ENCODE assay signal across 8 mouse cellular contexts in genomic region chr7:140078711-140079110, GRCm38 (mm10). TPM values are rescaled to one million over a fixed set of nuclear protein-coding genes. Genes with fewer than 3 reads are reported as not detected.
DNase-seq lines count a peak whose midpoint lies in the region; TF ChIP-seq lines count a peak whose summit lies in the region.
"Had no signal": no experiment of that assay in that cellular context is flagged by ENCODE, and none has a peak within 500 bp of the region (broad histone marks: within the 10 kb centered on the region; RNA-seq: fewer than 3 reads in every experiment).

No protein-coding gene starts in this region.

- no peak overlapping the region for H3K4me3 ChIP-seq in lung, adult 2 months (replicated peaks; ENCODE audit: extremely low read depth, low read depth, low read length)
- H3K4me3 ChIP-seq: heart, embryonic 13.5 days had no signal

- peak; percentile 62 for DNase-seq in ovary, postnatal 36 days (ENCODE audit: low spot score)
- DNase-seq in ovary, adult 18-20 months (ENCODE audit: low spot score), result no peak
- peak; percentile 86 for DNase-seq in ZHBTc4 (ENCODE audit: low read depth, low spot score)
- DNase-seq in cerebellum, postnatal 4 days (ENCODE audit: low spot score in 2 of 2), result peak; percentile 54 to 70
- DNase-seq in induced T-regulatory cell, adult 2 months (ENCODE audit: low read depth), result peak; percentile 86
- peak; percentile 52 for DNase-seq in lung, adult 2 months
- peak; percentile 87 for DNase-seq in retina, postnatal 1 day

- no peak for TF ChIP-seq POLR2A in lung, adult 2 months (IDR thresholded peaks at IDR 0.05; ENCODE audit: borderline replicate concordance, extremely low read depth, low read depth, low read length)

- no peaks in the 10 kb centered on the region for H3K4me1 ChIP-seq in lung, adult 2 months (ENCODE audit: control insufficient read depth, insufficient read depth, low read length)

- 6% methylated on average over 5 of the region's 5 CpGs for WGBS in lung, adult 2 months

- TF ChIP-seq CTCF in lung, adult 2 months (IDR thresholded peaks at IDR 0.05; ENCODE audit: insufficient read depth, low read length), result peak; percentile 83

RNA-seq across cellular contexts. Expression of gene Caly, which starts 3.6 kb away (rescaled TPM):
- 0.20 and 0.27 TPM in 2 replicates for polyA plus RNA-seq in lung, adult 2 months (2012; rRNA removed)

RNA-seq across cellular contexts. Expression of gene Prap1, which starts 14.5 kb away (rescaled TPM):
- not detected in 2 replicates for polyA plus RNA-seq in lung, adult 2 months (2012; rRNA removed)

RNA-seq across cellular contexts. Expression of gene Fuom, which starts 23.5 kb away (rescaled TPM):
- polyA plus RNA-seq in lung, adult 2 months (2012; rRNA removed), result 20.4 and 27.3 TPM in 2 replicates

RNA-seq across cellular contexts. Expression of gene Msx3, which starts 29.8 kb away (rescaled TPM):
- not detected in 2 replicates for polyA plus RNA-seq in lung, adult 2 months (2012; rRNA removed)
- polyA plus RNA-seq: heart, embryonic 13.5 days had no signal

RNA-seq across cellular contexts. Expression of gene Paox, which starts 36.9 kb away (rescaled TPM):
- 6.7 and 11.2 TPM in 2 replicates for polyA plus RNA-seq in lung, adult 2 months (2012; rRNA removed)
